Mouse (Mus musculus) megakaryocyte progenitor cell, adult 5-6 weeks (primary cell): ENCODE results near the gene Espn. TPM values are rescaled to one million over a fixed set of nuclear protein-coding genes. Genes with fewer than 3 reads are reported as not detected.
A peak's percentile ranks its signal among the peaks of the same experiment; 100 is the strongest.

Experiments
- ATAC-seq: replicated peaks from 2 replicates; pipeline ENCODE4 v1.8.0; 2016; ENCODE audit warnings: mild to moderate bottlenecking, moderate TSS enrichment, inconsistent platforms; ENCODE audit not compliant: poor library complexity
- total RNA-seq, 2 experiments: library from RNA; stranded (forward) in 1 of 2; stranded (reverse) in 1 of 2; fragments of 157-497, 149-512 nt in 1 of 2; fragments of 200-1000 nt in 1 of 2; gene quantifications; 2 replicates each; pipeline versions ENCODE4 v1.2.3 to v1.2.4; 2015 to 2017

The Espn gene
- total RNA-seq, 2 experiments from 2014 or later: 1.1 TPM; not detected in 1

- ATAC-seq: peak; percentile 5; the same call in 1 of the 2 replicates
These were observed 26.9 kb upstream of the Espn start for GRCm38 (mm10) chr4:152178916-152179705.

DNA sequence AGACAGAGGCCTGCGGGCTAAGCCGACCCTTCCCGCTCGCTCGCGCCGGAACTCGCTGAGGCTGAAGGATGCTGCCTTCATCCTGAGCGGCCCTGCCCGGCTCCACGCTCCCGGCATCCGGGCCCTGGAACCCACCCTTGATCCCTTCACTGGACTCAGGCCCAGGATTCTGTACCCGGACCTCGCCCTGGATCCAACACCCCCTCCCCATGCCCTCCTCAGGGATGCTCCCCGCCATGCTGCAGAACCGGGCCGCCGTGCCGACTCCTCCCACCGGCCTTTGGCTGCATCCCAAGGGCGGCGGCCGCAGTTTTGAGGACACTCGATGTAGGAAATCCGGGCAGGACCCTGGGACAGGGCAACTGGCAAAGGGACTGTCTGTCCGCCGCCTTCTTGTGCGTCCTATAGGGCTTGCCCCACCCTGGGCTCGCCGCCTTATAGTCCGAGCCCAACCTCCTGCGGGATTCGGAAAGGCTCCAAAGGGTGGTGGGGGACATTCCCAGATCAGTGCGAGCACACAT, 26.2 kb upstream of the Espn start:
- ATAC-seq: peak; percentile 0

DNA sequence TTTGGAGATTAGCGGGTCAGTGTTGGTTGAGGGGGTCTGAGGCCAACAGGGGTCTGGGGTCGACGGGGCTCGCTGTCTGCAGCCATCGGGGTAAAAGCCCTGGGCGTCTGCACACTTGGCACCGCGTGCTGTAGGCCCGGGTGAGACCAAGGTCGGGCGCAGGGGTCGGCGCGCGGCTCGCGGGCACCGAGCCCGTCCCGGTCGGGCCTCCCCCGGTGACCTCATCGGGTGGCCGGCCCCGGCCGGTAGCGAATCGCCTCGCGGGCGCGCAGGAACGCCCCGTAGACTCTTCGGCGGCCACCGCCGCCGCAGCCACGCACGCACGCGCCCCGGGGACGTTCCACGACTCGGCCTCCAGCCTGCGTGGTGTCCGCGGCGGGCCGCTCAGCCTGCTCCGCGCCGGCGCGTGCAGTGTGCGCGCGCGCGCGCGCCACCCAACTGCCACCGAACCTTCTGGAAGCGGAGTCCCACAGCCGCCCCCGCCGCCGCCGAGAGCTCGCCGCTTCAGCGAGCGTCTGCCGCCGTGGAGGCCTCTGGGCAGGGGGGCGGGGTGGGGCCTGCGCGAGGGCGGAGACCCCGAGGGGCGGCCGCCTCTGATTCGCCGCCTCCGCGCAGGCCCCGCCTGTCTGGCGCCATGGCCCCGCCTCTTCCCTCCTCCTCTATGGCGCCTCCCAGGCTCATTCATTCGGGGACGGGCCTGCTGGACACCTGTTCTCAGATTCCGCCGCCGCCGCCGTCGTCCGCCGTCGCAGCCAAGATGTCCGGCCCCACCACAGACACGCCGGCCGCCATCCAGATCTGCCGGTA, 25.6 kb upstream of the Espn start, which contains the start of gene Acot7:
TSS of gene Acot7 (plus strand) at position 598 of the 807 bp plus-strand sequence.
- peak; percentile 68 for ATAC-seq

- no peak for ATAC-seq
These were observed 25.0 kb upstream of the Espn start for GRCm38 (mm10) chr4:152177174-152177536.

DNA sequence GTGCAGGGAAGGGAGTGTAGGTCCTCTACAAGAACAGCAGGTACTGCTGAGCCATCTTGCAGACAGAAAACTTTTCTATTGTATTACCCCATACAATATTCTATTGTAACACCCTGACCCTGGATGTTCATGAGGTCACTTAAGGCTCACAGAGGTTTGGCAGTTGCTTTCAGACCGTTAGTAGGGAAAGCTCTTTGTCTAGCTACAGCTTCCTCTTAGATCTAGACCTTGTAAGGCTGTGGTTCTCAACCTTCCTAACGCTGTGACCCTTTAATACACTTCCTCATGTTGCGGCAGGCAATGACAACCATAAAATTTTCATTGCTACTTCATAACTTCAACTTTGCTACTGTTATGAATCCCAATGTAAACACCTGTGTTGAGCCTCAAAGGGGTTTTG, 24.5 kb upstream of the Espn start:
- peak; percentile 42 for ATAC-seq

GRCm38 (mm10) chr4:152173956-152174355, 21.8 kb upstream of the Espn start:
- no peak for ATAC-seq

GRCm38 (mm10) chr4:152173041-152173440, 20.9 kb upstream of the Espn start:
- peak; percentile 51 for ATAC-seq

DNA sequence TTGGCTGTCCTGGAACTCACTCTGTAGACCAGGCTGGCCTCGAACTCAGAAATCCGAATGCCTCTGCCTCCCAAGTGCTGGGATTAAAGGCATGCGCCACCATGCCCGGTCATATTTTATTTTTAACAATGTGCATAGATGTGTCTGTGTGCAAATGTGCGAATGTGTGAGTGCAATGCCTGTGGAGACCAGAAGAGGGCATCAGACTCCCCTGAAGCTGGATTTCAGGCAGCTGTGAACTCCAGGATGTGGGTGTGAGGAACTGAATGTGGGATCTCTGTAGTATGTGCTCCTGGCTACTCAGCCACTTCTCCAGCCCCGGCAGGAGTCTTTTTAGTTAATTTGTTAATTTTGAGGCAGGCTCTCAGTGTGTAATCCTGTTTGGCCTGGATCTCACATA, 19.4 kb upstream of the Espn start:
- peak; percentile 62 for ATAC-seq

GRCm38 (mm10) chr4:152170286-152170685, 18.1 kb upstream of the Espn start:
- no peak for ATAC-seq

DNA sequence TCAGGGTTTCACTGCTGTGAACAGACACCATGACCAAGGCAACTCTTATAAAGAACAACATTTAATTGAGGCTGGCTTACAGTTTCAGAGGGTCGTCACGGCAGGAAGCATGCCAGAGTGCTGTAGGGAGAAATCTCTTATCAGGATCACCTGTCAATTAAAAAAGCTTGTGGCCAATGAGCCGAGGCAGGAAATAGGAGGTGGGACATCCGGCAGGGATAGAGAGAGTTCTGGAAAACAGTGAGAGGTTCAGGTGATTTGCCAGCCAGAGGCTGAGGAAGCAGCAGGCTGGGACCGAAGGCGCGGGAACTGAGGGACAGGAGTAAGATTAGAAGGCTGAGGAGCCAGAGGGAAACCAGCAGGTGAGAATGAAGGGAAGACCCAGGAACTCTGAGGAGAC, 16.9 kb upstream of the Espn start:
- ATAC-seq: no peak

DNA sequence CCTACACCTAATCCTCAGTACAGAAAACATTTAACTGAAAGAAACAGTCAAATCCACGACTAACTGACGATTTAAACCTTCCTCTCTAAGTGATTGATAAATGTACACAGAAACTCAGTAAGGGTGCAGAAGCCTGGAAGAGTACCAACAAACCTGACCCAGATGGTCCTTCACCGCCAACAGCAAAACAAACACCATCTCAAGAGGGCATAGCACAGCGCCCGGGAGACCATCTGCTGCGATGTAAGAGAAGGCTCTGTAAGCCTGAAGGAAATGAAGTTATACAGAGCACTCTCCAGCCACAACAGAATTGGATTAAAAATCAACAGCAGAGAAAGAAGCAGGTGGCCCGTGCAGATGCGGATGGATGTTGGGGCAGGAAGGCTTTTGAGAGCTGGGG, 15.9 kb upstream of the Espn start:
- ATAC-seq: no peak

- ATAC-seq: peak; percentile 87
These were observed 13.1 kb upstream of the Espn start for GRCm38 (mm10) chr4:152165036-152165931.

DNA sequence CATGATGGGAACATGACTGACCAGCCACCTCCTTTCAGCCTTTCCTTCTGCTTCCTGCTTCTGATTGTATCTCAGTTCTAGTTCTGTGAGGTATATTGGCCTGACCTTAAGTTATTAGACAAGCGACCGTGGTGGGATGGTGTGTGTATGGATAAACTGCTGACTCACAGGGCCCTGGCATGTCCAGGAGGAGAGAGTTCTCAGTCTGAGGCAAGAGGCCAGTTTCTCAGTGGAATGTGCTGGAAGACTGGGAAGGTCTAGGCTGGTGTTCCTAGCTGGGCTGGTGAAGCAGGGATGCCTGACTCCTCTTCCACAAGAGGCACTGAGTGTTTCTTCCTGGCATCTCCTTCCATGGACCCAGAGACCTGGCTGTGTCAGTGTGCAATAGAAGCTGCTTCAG, 10.6 kb upstream of the Espn start:
- ATAC-seq: no peak

DNA sequence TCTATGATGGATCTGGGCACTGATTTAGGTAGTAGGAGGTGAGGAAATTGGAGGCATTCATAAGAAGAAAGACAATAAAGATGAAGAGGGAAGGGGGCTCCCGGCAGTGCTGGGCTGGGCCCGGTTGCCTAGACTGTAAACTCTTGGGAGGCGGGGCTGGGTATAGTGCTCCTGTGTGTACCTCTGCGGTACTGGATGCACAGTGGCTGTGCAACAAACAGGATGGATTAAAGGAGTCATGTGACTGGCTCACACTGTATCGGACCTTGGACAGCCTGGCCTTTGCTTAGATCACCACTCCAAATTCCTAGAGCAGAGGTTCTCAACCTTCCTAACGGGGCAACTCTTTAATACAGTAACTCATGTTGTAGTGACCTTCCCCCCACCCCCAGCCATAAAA, 9.4 kb upstream of the Espn start:
- ATAC-seq: no peak

DNA sequence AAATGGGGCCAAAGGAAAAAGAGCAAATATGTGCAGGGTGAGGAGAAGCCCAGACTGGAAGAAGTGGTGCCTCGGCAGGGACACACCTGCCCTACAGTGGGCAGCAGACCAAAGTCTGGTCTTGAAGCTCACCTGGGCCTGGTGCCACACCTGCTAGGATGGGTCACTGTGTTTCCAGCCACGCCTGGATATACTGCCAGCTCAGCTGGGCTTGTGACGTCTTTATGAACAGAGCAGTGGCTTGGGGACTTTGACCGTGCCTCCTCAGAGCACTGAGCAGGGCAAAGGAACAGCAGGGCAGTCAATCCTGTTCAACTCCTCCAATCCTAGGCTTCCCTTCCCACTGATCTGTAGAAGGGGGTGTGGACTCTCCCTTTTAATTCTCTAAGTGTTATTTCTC, 8.6 kb upstream of the Espn start:
- ATAC-seq: no peak

- ATAC-seq: peak; percentile 36
These were observed 7.1 kb upstream of the Espn start for GRCm38 (mm10) chr4:152159285-152159678.

DNA sequence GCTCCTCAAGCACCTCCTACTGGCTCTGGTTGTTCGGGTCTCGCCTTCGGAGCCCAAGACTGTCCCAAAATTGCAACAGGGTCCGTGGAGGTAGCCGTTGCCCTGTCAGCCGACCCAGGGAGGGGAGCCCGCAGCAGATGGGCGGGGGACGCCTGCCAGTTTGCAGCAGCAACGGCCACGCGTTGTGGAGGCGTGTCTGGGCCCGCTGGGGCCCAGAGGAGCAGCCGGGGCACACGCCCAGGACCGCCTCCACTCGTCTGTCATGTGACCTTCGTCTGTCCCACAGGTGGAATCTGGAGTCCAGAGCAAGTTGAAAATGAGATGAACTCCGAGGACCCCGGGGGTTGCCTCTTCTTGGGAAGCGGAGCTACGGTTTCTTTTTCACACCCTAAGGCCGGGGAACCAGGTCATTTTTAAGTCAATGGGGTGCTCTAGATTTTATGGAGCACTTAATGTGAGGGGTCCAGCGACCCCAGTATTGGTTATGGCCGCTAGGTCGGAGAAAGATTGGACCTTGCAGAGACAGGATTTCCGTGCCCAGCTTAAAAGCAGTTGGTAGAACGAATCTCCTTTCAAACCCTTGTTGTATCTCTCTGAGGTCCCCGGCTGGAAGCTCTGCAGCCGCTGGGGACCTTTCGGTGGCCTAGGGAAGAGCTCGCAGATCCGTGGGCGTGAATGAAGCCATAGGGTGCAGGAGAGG, 6.6 kb upstream of the Espn start, which contains the start of gene Hes2:
TSS of gene Hes2 (plus strand) at position 283 of the 700 bp plus-strand sequence.
- ATAC-seq: peak; percentile 12

GRCm38 (mm10) chr4:152157779-152158584, 5.8 kb upstream of the Espn start:
- peak; percentile 33 for ATAC-seq

DNA sequence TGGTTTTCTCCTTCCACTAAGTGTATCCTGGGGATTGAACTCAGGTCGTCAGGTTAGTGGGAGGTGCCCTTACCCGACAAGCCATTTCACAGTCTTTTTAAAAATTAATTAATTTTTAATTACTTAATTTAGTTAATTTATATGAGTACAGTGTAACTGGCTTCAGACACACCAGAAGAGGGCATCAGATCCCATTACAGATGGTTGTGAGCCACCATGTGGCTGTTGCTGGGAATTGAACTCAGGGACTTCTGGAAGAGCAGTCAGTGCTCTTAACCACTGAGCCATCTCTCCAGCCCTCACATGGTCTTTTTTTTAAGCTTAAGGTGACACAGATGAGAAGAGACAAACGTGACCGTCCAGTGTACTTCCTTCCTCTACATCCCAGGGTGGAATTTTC, 2.8 kb upstream of the Espn start:
- ATAC-seq: no peak
